Mouse (Mus musculus): ENCODE results near the gene Smagp. TPM values are rescaled to one million over a fixed set of nuclear protein-coding genes. Genes with fewer than 3 reads are reported as not detected.

Smagp gene
- polyA plus RNA-seq, 1 experiment from 2014 or later, result 4.0 TPM

GRCm38 (mm10) chr15:100679005-100679404 lies 42.3 kb upstream of the Smagp start:
- ATAC-seq (replicated peaks; ENCODE audit: insufficient number of reproducible peaks, low FRiP score, low TSS enrichment, low read depth) (no peak), DNase-seq (ENCODE audit: low spot score) (no peak)
- H3K4me2 ChIP-seq (ENCODE audit: low read depth, low read length), result no peak overlapping the region
- 92% methylated on average over 14 of the region's 14 CpGs for WGBS
- no peak overlapping the region for H3K9ac ChIP-seq (replicated peaks; ENCODE audit: low read length)
- H3K4me3 ChIP-seq (ENCODE audit: low read depth, low read length), result no peak overlapping the region
- no peaks in the 10 kb centered on the region for H3K36me3 ChIP-seq (replicated peaks; ENCODE audit: control insufficient read depth, insufficient read depth, low read depth, low read length)
- no peaks in the 10 kb centered on the region for H3K4me1 ChIP-seq (ENCODE audit: control insufficient read depth, insufficient read depth, low read length)
- H3K27me3 ChIP-seq (ENCODE audit: control insufficient read depth, insufficient read depth, low read length), result no peaks in the 10 kb centered on the region
- H3K9me3 ChIP-seq (replicated peaks; ENCODE audit: control insufficient read depth, low read length), result no peaks in the 10 kb centered on the region
- no peak overlapping the region for H3K27ac ChIP-seq (replicated peaks; ENCODE audit: low read depth, low read length)

GRCm38 (mm10) chr15:100678581-100678980 lies 41.8 kb upstream of the Smagp start:
- Histone ChIP-seq H3K4me3 (ENCODE audit: low read depth, low read length) (no peak overlapping the region), H3K27me3 (ENCODE audit: control insufficient read depth, insufficient read depth, low read length) (no peaks in the 10 kb centered on the region), H3K4me2 (ENCODE audit: low read depth, low read length) (no peak overlapping the region), H3K27ac (replicated peaks; ENCODE audit: low read depth, low read length) (no peak overlapping the region), H3K9ac (replicated peaks; ENCODE audit: low read length) (no peak overlapping the region), H3K9me3 (replicated peaks; ENCODE audit: control insufficient read depth, low read length) (no peaks in the 10 kb centered on the region), H3K4me1 (ENCODE audit: control insufficient read depth, insufficient read depth, low read length) (no peaks in the 10 kb centered on the region), H3K36me3 (replicated peaks; ENCODE audit: control insufficient read depth, insufficient read depth, low read depth, low read length) (no peaks in the 10 kb centered on the region)
- no peak for DNase-seq (ENCODE audit: low spot score)
- no peak for ATAC-seq (replicated peaks; ENCODE audit: insufficient number of reproducible peaks, low FRiP score, low TSS enrichment, low read depth)
- WGBS, result 67% methylated on average over 12 of the region's 12 CpGs

GRCm38 (mm10) chr15:100677675-100678074 lies 40.9 kb upstream of the Smagp start:
- no peak overlapping the region for H3K27ac ChIP-seq (replicated peaks; ENCODE audit: low read depth, low read length)
- 93% methylated on average over 8 of the region's 8 CpGs for WGBS
- no peak for DNase-seq (ENCODE audit: low spot score)

GRCm38 (mm10) chr15:100676521-100676920 lies 39.8 kb upstream of the Smagp start:
- no peaks in the 10 kb centered on the region for H3K4me1 ChIP-seq (ENCODE audit: control insufficient read depth, insufficient read depth, low read length)
- H3K27me3 ChIP-seq (ENCODE audit: control insufficient read depth, insufficient read depth, low read length), result no peaks in the 10 kb centered on the region
- H3K4me3 ChIP-seq (ENCODE audit: low read depth, low read length), result no peak overlapping the region
- H3K36me3 ChIP-seq (replicated peaks; ENCODE audit: control insufficient read depth, insufficient read depth, low read depth, low read length), result no peaks in the 10 kb centered on the region
- H3K9me3 ChIP-seq (replicated peaks; ENCODE audit: control insufficient read depth, low read length), result no peaks in the 10 kb centered on the region
- H3K27ac ChIP-seq (replicated peaks; ENCODE audit: low read depth, low read length), result no peak overlapping the region
- H3K4me2 ChIP-seq (ENCODE audit: low read depth, low read length), result no peak overlapping the region
- ATAC-seq (replicated peaks; ENCODE audit: insufficient number of reproducible peaks, low FRiP score, low TSS enrichment, low read depth) (no peak), DNase-seq (ENCODE audit: low spot score) (no peak)
- no peak overlapping the region for H3K9ac ChIP-seq (replicated peaks; ENCODE audit: low read length)
- WGBS, result 80% methylated on average over 1 of the region's 1 CpGs

More at GRCm38 (mm10) chr15:100677675-100678074, 40.9 kb upstream of the Smagp start:
- H3K9me3 ChIP-seq (replicated peaks; ENCODE audit: control insufficient read depth, low read length), result no peaks in the 10 kb centered on the region
- no peaks in the 10 kb centered on the region for H3K27me3 ChIP-seq (ENCODE audit: control insufficient read depth, insufficient read depth, low read length)
- H3K9ac ChIP-seq (replicated peaks; ENCODE audit: low read length), result no peak overlapping the region
- H3K4me3 ChIP-seq (ENCODE audit: low read depth, low read length), result no peak overlapping the region
- no peaks in the 10 kb centered on the region for H3K36me3 ChIP-seq (replicated peaks; ENCODE audit: control insufficient read depth, insufficient read depth, low read depth, low read length)
- no peaks in the 10 kb centered on the region for H3K4me1 ChIP-seq (ENCODE audit: control insufficient read depth, insufficient read depth, low read length)
- no peak overlapping the region for H3K4me2 ChIP-seq (ENCODE audit: low read depth, low read length)
- ATAC-seq (replicated peaks; ENCODE audit: insufficient number of reproducible peaks, low FRiP score, low TSS enrichment, low read depth), result no peak

GRCm38 (mm10) chr15:100675486-100675885 lies 38.7 kb upstream of the Smagp start:
- no peak overlapping the region for H3K4me3 ChIP-seq (ENCODE audit: low read depth, low read length)
- H3K27ac ChIP-seq (replicated peaks; ENCODE audit: low read depth, low read length), result no peak overlapping the region
- H3K9ac ChIP-seq (replicated peaks; ENCODE audit: low read length), result no peak overlapping the region
- H3K4me1 ChIP-seq (ENCODE audit: control insufficient read depth, insufficient read depth, low read length), result no peaks in the 10 kb centered on the region
- H3K9me3 ChIP-seq (replicated peaks; ENCODE audit: control insufficient read depth, low read length), result no peaks in the 10 kb centered on the region
- 53% methylated on average over 3 of the region's 3 CpGs for WGBS
- DNase-seq (ENCODE audit: low spot score), result no peak
- H3K36me3 ChIP-seq (replicated peaks; ENCODE audit: control insufficient read depth, insufficient read depth, low read depth, low read length), result no peaks in the 10 kb centered on the region
- H3K4me2 ChIP-seq (ENCODE audit: low read depth, low read length), result no peak overlapping the region
- H3K27me3 ChIP-seq (ENCODE audit: control insufficient read depth, insufficient read depth, low read length), result no peaks in the 10 kb centered on the region
- ATAC-seq (replicated peaks; ENCODE audit: insufficient number of reproducible peaks, low FRiP score, low TSS enrichment, low read depth), result no peak

- H3K27ac ChIP-seq (replicated peaks; ENCODE audit: low read depth, low read length), result no peak overlapping the region
- H3K4me2 ChIP-seq (ENCODE audit: low read depth, low read length), result no peak overlapping the region
- no peaks in the 10 kb centered on the region for H3K4me1 ChIP-seq (ENCODE audit: control insufficient read depth, insufficient read depth, low read length)
- H3K36me3 ChIP-seq (replicated peaks; ENCODE audit: control insufficient read depth, insufficient read depth, low read depth, low read length), result no peaks in the 10 kb centered on the region
- WGBS, result 88% methylated on average over 10 of the region's 10 CpGs
- H3K4me3 ChIP-seq (ENCODE audit: low read depth, low read length), result no peak overlapping the region
- ATAC-seq (replicated peaks; ENCODE audit: insufficient number of reproducible peaks, low FRiP score, low TSS enrichment, low read depth) (no peak), DNase-seq (ENCODE audit: low spot score) (no peak)
- H3K27me3 ChIP-seq (ENCODE audit: control insufficient read depth, insufficient read depth, low read length), result no peaks in the 10 kb centered on the region
- H3K9me3 ChIP-seq (replicated peaks; ENCODE audit: control insufficient read depth, low read length), result no peaks in the 10 kb centered on the region
- no peak overlapping the region for H3K9ac ChIP-seq (replicated peaks; ENCODE audit: low read length)
Observed at GRCm38 (mm10) chr15:100674566-100674965, 37.8 kb upstream of the Smagp start.

- Histone ChIP-seq H3K9me3 (replicated peaks; ENCODE audit: control insufficient read depth, low read length) (no peaks in the 10 kb centered on the region), H3K36me3 (replicated peaks; ENCODE audit: control insufficient read depth, insufficient read depth, low read depth, low read length) (no peaks in the 10 kb centered on the region), H3K4me2 (ENCODE audit: low read depth, low read length) (no peak overlapping the region), H3K9ac (replicated peaks; ENCODE audit: low read length) (no peak overlapping the region), H3K27ac (replicated peaks; ENCODE audit: low read depth, low read length) (no peak overlapping the region), H3K4me1 (ENCODE audit: control insufficient read depth, insufficient read depth, low read length) (no peaks in the 10 kb centered on the region), H3K4me3 (ENCODE audit: low read depth, low read length) (no peak overlapping the region), H3K27me3 (ENCODE audit: control insufficient read depth, insufficient read depth, low read length) (no peaks in the 10 kb centered on the region)
- DNase-seq (ENCODE audit: low spot score), result no peak
- WGBS, result 43% methylated on average over 11 of the region's 12 CpGs
- no peak for ATAC-seq (replicated peaks; ENCODE audit: insufficient number of reproducible peaks, low FRiP score, low TSS enrichment, low read depth)
Observed at GRCm38 (mm10) chr15:100673585-100674391, 37.0 kb upstream of the Smagp start.

- Histone ChIP-seq H3K4me2 (ENCODE audit: low read depth, low read length) (no peak overlapping the region), H3K36me3 (replicated peaks; ENCODE audit: control insufficient read depth, insufficient read depth, low read depth, low read length) (no peaks in the 10 kb centered on the region), H3K27ac (replicated peaks; ENCODE audit: low read depth, low read length) (no peak overlapping the region), H3K9me3 (replicated peaks; ENCODE audit: control insufficient read depth, low read length) (no peaks in the 10 kb centered on the region), H3K9ac (replicated peaks; ENCODE audit: low read length) (no peak overlapping the region), H3K4me1 (ENCODE audit: control insufficient read depth, insufficient read depth, low read length) (no peaks in the 10 kb centered on the region; the same call in 1 of the 2 replicates), H3K27me3 (ENCODE audit: control insufficient read depth, insufficient read depth, low read length) (no peaks in the 10 kb centered on the region), H3K4me3 (ENCODE audit: low read depth, low read length) (no peak overlapping the region)
- 63% methylated on average over 5 of the region's 5 CpGs for whole genome bisulfite sequencing
- no peak for DNase-seq (ENCODE audit: low spot score)
- no peak for ATAC-seq (replicated peaks; ENCODE audit: insufficient number of reproducible peaks, low FRiP score, low TSS enrichment, low read depth)
Observed at GRCm38 (mm10) chr15:100670833-100671232, 34.1 kb upstream of the Smagp start.

Data from embryonic facial prominence, embryonic 11.5 days (tissue).